Mouse (Mus musculus): ENCODE data around the gene Ddx49.

The Ddx49 gene

GRCm38 (mm10) chr8:70302358-70302890 lies at the start of gene Ddx49, which contains the start of gene Cope:
Gene Ddx49 (minus strand): TSS chr8:70302489.
Gene Cope (plus strand): TSS chr8:70302518.
- in situ Hi-C loops (cut with MboI; ENCODE audit: low sequenced_read_pairs): no loop called here

GRCm38 (mm10) chr8:70352000-70352384 lies 49.7 kb upstream of the Ddx49 start:
- in situ Hi-C loops (cut with MboI; ENCODE audit: low sequenced_read_pairs): no loop called here

DNA sequence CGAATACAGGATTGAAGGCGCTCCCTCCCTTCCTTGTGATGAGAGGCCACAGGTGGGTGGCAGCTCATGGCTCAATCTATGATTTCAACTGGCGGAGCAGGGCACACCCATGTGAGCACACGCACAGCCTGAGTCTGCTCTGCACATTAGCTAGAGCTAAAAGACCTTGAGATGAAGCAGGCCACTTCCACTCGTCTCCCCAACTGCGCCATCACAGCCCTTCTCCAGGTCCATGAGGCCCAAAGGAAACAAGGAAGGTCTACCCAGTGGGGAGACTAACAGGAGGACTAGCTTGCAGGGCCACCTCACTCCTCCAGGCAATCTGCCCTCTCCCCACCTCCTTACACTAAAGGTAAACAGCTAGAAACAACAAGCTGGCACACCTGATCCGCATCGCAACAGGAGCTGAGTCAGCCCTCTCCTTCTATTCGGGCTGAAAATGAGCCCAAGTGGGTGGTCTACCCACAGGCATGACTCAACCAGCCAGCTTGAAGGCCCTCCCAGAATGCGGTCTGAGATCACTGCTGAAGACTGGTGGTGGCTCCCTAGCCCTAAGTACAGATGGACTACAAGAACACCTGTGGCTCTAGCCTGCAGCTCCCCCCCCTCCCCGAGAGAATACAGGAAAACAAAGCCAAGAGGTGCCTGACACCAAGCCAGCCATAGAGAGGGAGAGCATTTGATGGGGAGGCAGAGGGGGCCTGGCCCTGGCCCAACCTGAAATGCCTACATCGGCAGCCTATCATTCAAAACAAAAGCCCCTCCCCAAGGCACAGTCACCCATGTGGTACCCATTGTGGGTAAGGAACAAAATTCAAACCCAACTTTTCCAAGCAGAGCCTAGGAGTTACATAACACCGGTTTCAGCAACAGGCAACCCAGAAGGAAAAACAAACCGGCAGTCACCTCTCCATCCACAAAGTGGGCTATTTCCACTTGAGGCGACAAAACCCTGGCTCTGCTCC lies 49.0 kb upstream of the Ddx49 start:
- in situ Hi-C loops (cut with MboI; ENCODE audit: low sequenced_read_pairs): no loop called here

GRCm38 (mm10) chr8:70347860-70348420 lies 45.7 kb upstream of the Ddx49 start:
- in situ Hi-C loops (cut with MboI; ENCODE audit: low sequenced_read_pairs): no loop called here

- in situ Hi-C loops (cut with MboI; ENCODE audit: low sequenced_read_pairs): no loop called here
Measured at GRCm38 (mm10) chr8:70347443-70347842, 45.2 kb upstream of the Ddx49 start.

GRCm38 (mm10) chr8:70344279-70344678 lies 42.0 kb upstream of the Ddx49 start:
- in situ Hi-C loops (cut with MboI; ENCODE audit: low sequenced_read_pairs): no loop called here

DNA sequence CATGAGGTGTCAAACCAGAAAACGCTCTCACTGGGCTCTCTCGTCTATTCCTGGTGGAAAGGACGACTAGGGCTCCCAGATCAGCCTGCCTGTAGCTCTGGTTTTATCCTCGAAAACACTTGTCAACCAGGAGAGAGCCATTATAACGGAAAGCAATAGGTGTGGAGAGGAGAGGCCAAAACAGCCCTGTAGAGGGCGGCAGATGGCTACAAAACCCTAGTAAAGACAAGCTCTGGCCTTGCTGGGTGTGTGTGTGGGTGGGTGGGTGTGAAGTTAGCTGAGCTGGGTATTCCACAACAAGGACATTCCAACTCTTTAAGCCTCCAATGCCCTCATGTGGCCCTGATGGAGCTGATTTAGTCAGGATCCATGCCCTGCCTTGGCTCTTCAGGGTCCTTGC lies 41.4 kb upstream of the Ddx49 start:
- in situ Hi-C loops (cut with MboI; ENCODE audit: low sequenced_read_pairs): no loop called here

- in situ Hi-C loops (cut with MboI; ENCODE audit: low sequenced_read_pairs): no loop called here
Measured at GRCm38 (mm10) chr8:70343076-70343475, 40.8 kb upstream of the Ddx49 start.

DNA sequence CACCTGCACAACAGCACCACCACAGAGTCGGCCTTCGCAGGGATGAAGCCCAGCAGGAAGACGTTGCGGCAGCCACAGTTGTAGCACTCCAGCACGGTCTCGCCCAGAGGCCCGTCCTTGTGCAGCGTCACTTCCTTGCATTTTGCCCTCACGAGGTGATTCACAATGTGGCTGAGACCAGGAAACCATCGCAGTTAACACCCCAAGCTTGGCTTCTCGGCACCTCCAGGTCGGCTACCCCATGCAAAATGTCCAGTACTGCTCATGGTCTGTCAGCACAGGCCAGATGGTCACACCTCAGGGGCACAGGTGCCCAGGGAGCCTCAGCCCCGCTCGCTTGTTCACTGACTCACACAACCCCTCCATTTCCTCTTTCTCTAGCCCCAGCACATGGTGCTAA lies 39.7 kb upstream of the Ddx49 start:
- in situ Hi-C loops (cut with MboI; ENCODE audit: low sequenced_read_pairs): no loop called here

- in situ Hi-C loops (cut with MboI; ENCODE audit: low sequenced_read_pairs): no loop called here
Measured at GRCm38 (mm10) chr8:70340659-70341058, 38.4 kb upstream of the Ddx49 start.

DNA sequence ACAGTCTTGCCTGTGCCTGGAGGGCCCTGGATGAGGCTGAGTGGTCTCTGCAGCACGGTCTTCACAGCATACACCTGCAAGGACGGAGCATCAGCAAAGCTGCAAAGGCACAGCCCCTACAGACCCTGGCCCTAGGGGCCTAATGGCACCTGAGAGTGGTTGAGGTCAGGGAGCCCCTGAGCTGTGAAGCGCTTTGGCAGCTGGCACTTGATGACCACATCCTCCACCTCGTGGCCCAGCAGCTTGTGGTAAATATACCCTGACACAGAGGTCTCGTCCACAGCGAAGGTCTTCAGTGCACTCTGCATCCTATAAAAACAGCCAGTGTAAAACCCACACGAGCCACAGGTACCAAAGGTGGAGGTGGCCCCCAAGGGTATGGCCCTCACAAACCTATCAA lies 36.6 kb upstream of the Ddx49 start:
- in situ Hi-C loops (cut with MboI; ENCODE audit: low sequenced_read_pairs): no loop called here

GRCm38 (mm10) chr8:70332878-70333202 lies 30.6 kb upstream of the Ddx49 start:
- in situ Hi-C loops (cut with MboI; ENCODE audit: low sequenced_read_pairs): no loop called here

GRCm38 (mm10) chr8:70332070-70332877 lies 30.0 kb upstream of the Ddx49 start:
- in situ Hi-C loops (cut with MboI; ENCODE audit: low sequenced_read_pairs): no loop called here

- in situ Hi-C loops (cut with MboI; ENCODE audit: low sequenced_read_pairs): no loop called here
Measured at GRCm38 (mm10) chr8:70331526-70331925, 29.2 kb upstream of the Ddx49 start.

GRCm38 (mm10) chr8:70330741-70331364 lies 28.6 kb upstream of the Ddx49 start:
- in situ Hi-C loops (cut with MboI; ENCODE audit: low sequenced_read_pairs): no loop called here

- in situ Hi-C loops (cut with MboI; ENCODE audit: low sequenced_read_pairs): no loop called here
Measured at GRCm38 (mm10) chr8:70329835-70330740, 27.8 kb upstream of the Ddx49 start.

DNA sequence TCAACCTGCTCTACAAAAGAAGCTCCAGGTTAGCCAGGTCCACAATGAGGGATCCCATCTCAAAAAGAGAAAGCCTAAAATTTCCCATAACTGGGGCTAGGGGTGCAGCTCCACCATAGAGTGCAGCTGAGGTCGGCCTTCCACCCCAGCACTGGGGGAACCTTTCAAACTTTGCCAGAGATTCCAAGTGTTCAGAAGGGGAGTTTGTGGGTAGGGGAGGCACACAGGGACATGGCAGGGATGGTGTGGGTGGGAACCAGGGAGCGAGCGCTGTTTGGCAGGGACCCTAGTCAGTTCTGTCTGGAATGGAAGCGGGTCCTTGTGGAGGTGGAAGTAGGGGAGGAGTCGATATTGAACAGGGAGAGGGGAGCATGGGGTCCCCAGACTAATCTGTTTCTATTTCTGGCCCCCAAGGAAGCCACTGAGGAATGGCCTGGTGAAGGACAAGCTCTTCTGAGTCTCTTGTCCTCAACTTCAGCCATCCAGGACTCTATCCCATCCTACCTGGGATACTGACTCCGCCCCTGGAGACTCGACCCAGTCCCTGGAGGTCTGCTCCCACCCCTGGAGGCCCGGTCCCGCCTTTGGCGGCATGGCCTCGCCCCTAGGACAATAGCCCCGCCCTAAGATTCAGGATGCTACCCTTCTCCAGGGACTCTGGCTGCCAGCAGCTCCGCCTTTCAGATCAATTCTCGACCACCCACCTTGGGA lies 27.0 kb upstream of the Ddx49 start, which contains the start of gene Gdf1:
TSS of gene Gdf1 (plus strand) at position 694 of the 711 bp plus-strand sequence.
- in situ Hi-C loops (cut with MboI; ENCODE audit: low sequenced_read_pairs): no loop called here

- in situ Hi-C loops (cut with MboI; ENCODE audit: low sequenced_read_pairs): no loop called here
Measured at GRCm38 (mm10) chr8:70327512-70327911, 25.2 kb upstream of the Ddx49 start.

GRCm38 (mm10) chr8:70323716-70324115 lies 21.4 kb upstream of the Ddx49 start:
- in situ Hi-C loops (cut with MboI; ENCODE audit: low sequenced_read_pairs): no loop called here

All from CH12F3 (cell line).